Comparison of ENCODE assay signal across 18 mouse cellular contexts in genomic region chr3:101344246-101344645, GRCm38 (mm10). TPM values are rescaled to one million over a fixed set of nuclear protein-coding genes. Genes with fewer than 3 reads are reported as not detected.
DNase-seq lines count a peak whose midpoint lies in the region; ATAC-seq lines count a peak whose summit lies in the region.
"Had no signal": no experiment of that assay in that cellular context is flagged by ENCODE, and none has a peak within 500 bp of the region (broad histone marks: within the 10 kb centered on the region; RNA-seq: fewer than 3 reads in every experiment).

No protein-coding gene starts in this region.

- no peak overlapping the region for H3K4me2 ChIP-seq in embryonic facial prominence, embryonic 13.5 days
- no peak overlapping the region for H3K4me2 ChIP-seq in midbrain, embryonic 13.5 days (replicated peaks)
- no peak overlapping the region for H3K4me2 ChIP-seq in forebrain, embryonic 16.5 days (ENCODE audit: low read length)
- no peak overlapping the region for H3K4me2 ChIP-seq in midbrain, embryonic 16.5 days (ENCODE audit: low read length)
- H3K4me2 ChIP-seq: heart, embryonic 15.5 days; limb, embryonic 15.5 days had no signal

- WGBS in embryonic facial prominence, embryonic 13.5 days = 59% methylated on average over 3 of the region's 3 CpGs
- 86% methylated on average over 3 of the region's 3 CpGs for WGBS in embryonic facial prominence, embryonic 10.5 days
- WGBS in midbrain, embryonic 13.5 days = 64% methylated on average over 3 of the region's 3 CpGs
- WGBS in midbrain, embryonic 10.5 days = 97% methylated on average over 3 of the region's 3 CpGs
- WGBS in forebrain, embryonic 16.5 days = 33% methylated on average over 3 of the region's 3 CpGs
- 46% methylated on average over 3 of the region's 3 CpGs for WGBS in midbrain, embryonic 16.5 days

- ATAC-seq in embryonic facial prominence, embryonic 13.5 days (ENCODE audit: insufficient number of reproducible peaks, insufficient read depth, low FRiP score, low TSS enrichment, low read depth) = no peak
- ATAC-seq in midbrain, embryonic 13.5 days = peak; percentile 65
- peak; percentile 56 for ATAC-seq in forebrain, embryonic 16.5 days
- ATAC-seq in midbrain, embryonic 16.5 days = peak; percentile 57; the same call in 1 of the 2 replicates
- ATAC-seq: intestine, postnatal 0 days; lung, postnatal 0 days had no signal

- peaks cover 40% of the 10 kb centered on the region for H3K4me1 ChIP-seq in embryonic facial prominence, embryonic 13.5 days
- peaks cover 20% of the 10 kb centered on the region for H3K4me1 ChIP-seq in embryonic facial prominence, embryonic 10.5 days
- peaks cover 29% of the 10 kb centered on the region for H3K4me1 ChIP-seq in midbrain, embryonic 13.5 days (replicated peaks)
- H3K4me1 ChIP-seq in midbrain, embryonic 10.5 days = peaks cover 12% of the 10 kb centered on the region
- H3K4me1 ChIP-seq in forebrain, embryonic 16.5 days (replicated peaks; ENCODE audit: control insufficient read depth, insufficient read depth, low read length) = peaks cover 34% of the 10 kb centered on the region
- H3K4me1 ChIP-seq in midbrain, embryonic 16.5 days (ENCODE audit: control insufficient read depth, insufficient read depth, low read length) = peaks cover 20% of the 10 kb centered on the region

- H3K4me3 ChIP-seq in embryonic facial prominence, embryonic 13.5 days = no peak overlapping the region
- H3K4me3 ChIP-seq in embryonic facial prominence, embryonic 10.5 days = no peak overlapping the region
- H3K4me3 ChIP-seq in midbrain, embryonic 13.5 days (replicated peaks) = no peak overlapping the region
- no peak overlapping the region for H3K4me3 ChIP-seq in midbrain, embryonic 10.5 days
- H3K4me3 ChIP-seq in forebrain, embryonic 16.5 days (replicated peaks; ENCODE audit: low read length) = no peak overlapping the region
- H3K4me3 ChIP-seq in midbrain, embryonic 16.5 days (ENCODE audit: low read depth, low read length) = no peak overlapping the region
- H3K4me3 ChIP-seq: heart, adult 2 months; heart, embryonic 15.5 days; limb, embryonic 15.5 days had no signal

- H3K9me3 ChIP-seq in embryonic facial prominence, embryonic 13.5 days = no peaks in the 10 kb centered on the region
- H3K9me3 ChIP-seq in embryonic facial prominence, embryonic 10.5 days = 0 out of 2 replicates have a peak, but pooled peaks cover 5% of the 10 kb centered on the region
- no peaks in the 10 kb centered on the region for H3K9me3 ChIP-seq in midbrain, embryonic 13.5 days
- peaks cover 3% of the 10 kb centered on the region; the same call in 1 of the 2 replicates for H3K9me3 ChIP-seq in midbrain, embryonic 10.5 days (replicated peaks)
- H3K9me3 ChIP-seq in forebrain, embryonic 16.5 days (ENCODE audit: control insufficient read depth, low read length) = no peaks in the 10 kb centered on the region
- H3K9me3 ChIP-seq in midbrain, embryonic 16.5 days (replicated peaks; ENCODE audit: control insufficient read depth, low read length, poor library complexity, severe bottlenecking) = no peaks in the 10 kb centered on the region; the same call in 1 of the 2 replicates
- H3K9me3 ChIP-seq: heart, embryonic 15.5 days; limb, embryonic 15.5 days had no signal

- peak overlapping the region; percentile 8; the same call in 1 of the 2 replicates for H3K27ac ChIP-seq in embryonic facial prominence, embryonic 13.5 days
- H3K27ac ChIP-seq in embryonic facial prominence, embryonic 10.5 days (replicated peaks) = no peak overlapping the region
- peak overlapping the region; percentile 76 for H3K27ac ChIP-seq in midbrain, embryonic 13.5 days
- no peak overlapping the region for H3K27ac ChIP-seq in midbrain, embryonic 10.5 days (replicated peaks)
- peak overlapping the region; percentile 90 for H3K27ac ChIP-seq in forebrain, embryonic 16.5 days (ENCODE audit: low read length)
- H3K27ac ChIP-seq in midbrain, embryonic 16.5 days (ENCODE audit: low read length) = peak overlapping the region; percentile 75
- H3K27ac ChIP-seq: heart, adult 2 months; heart, embryonic 15.5 days; limb, embryonic 15.5 days; stomach, postnatal 0 days had no signal

- H3K36me3 ChIP-seq in embryonic facial prominence, embryonic 13.5 days = no peaks in the 10 kb centered on the region
- no peaks in the 10 kb centered on the region for H3K36me3 ChIP-seq in embryonic facial prominence, embryonic 10.5 days (replicated peaks)
- H3K36me3 ChIP-seq in midbrain, embryonic 13.5 days = no peaks in the 10 kb centered on the region
- H3K36me3 ChIP-seq in midbrain, embryonic 10.5 days = no peaks in the 10 kb centered on the region
- no peaks in the 10 kb centered on the region for H3K36me3 ChIP-seq in forebrain, embryonic 16.5 days (ENCODE audit: control insufficient read depth, insufficient read depth)
- no peaks in the 10 kb centered on the region for H3K36me3 ChIP-seq in midbrain, embryonic 16.5 days (ENCODE audit: control insufficient read depth, insufficient read depth, low read length)
- H3K36me3 ChIP-seq: heart, embryonic 15.5 days; limb, embryonic 15.5 days had no signal

- no peak overlapping the region for H3K9ac ChIP-seq in embryonic facial prominence, embryonic 13.5 days
- H3K9ac ChIP-seq in midbrain, embryonic 13.5 days (replicated peaks) = no peak overlapping the region
- H3K9ac ChIP-seq in forebrain, embryonic 16.5 days (replicated peaks; ENCODE audit: low read depth, low read length) = no peak overlapping the region
- H3K9ac ChIP-seq in midbrain, embryonic 16.5 days (ENCODE audit: low read depth, low read length) = no peak overlapping the region
- H3K9ac ChIP-seq: heart, embryonic 15.5 days; limb, embryonic 15.5 days had no signal

- no peaks in the 10 kb centered on the region for H3K27me3 ChIP-seq in embryonic facial prominence, embryonic 13.5 days
- 0 out of 2 replicates have a peak, but pooled peaks cover 4% of the 10 kb centered on the region for H3K27me3 ChIP-seq in embryonic facial prominence, embryonic 10.5 days (replicated peaks; ENCODE audit: low read depth, poor library complexity, severe bottlenecking)
- H3K27me3 ChIP-seq in midbrain, embryonic 13.5 days = no peaks in the 10 kb centered on the region
- H3K27me3 ChIP-seq in midbrain, embryonic 10.5 days (ENCODE audit: low read depth, poor library complexity, severe bottlenecking) = no peaks in the 10 kb centered on the region
- no peaks in the 10 kb centered on the region for H3K27me3 ChIP-seq in forebrain, embryonic 16.5 days (replicated peaks; ENCODE audit: control insufficient read depth, insufficient read depth, low read length)
- no peaks in the 10 kb centered on the region for H3K27me3 ChIP-seq in midbrain, embryonic 16.5 days (ENCODE audit: control insufficient read depth, insufficient read depth, low read depth, low read length)
- H3K27me3 ChIP-seq: heart, embryonic 15.5 days had no signal

- no peak for DNase-seq in embryonic facial prominence, embryonic 10.5 days (ENCODE audit: low spot score)
- no peak for DNase-seq in midbrain, embryonic 10.5 days (ENCODE audit: low spot score)
- DNase-seq in right cerebral cortex, postnatal 36 days (ENCODE audit: low spot score in 2 of 2) = no peak
- DNase-seq in lung, postnatal 14 days = no peak
- DNase-seq: adrenal gland, adult 8-10 months; cerebellum, adult 11-12 months; cerebellum, postnatal 25 days; gastrocnemius, postnatal 25 days; heart, adult 2 months had no signal

RNA-seq across cellular contexts. Expression of gene Igsf3, which starts 32.6 kb away (rescaled TPM):
- polyA plus RNA-seq in embryonic facial prominence, embryonic 13.5 days (2015; fragmentation: Nextera tagmentation; extraction: Ambion mirVana) = 95.5 and 104 TPM in 2 replicates
- polyA plus RNA-seq in embryonic facial prominence, embryonic 10.5 days (2016; fragmentation: Nextera tagmentation; extraction: Ambion mirVana) = 52.1 and 59.2 TPM in 2 replicates
- polyA plus RNA-seq in midbrain, embryonic 13.5 days (2015; fragmentation: Nextera tagmentation; extraction: Ambion mirVana) = 75.5 and 79.1 TPM in 2 replicates
- 22.7 and 29.7 TPM in 2 replicates for polyA plus RNA-seq in midbrain, embryonic 10.5 days (2016; fragmentation: Nextera tagmentation; extraction: Ambion mirVana)
- polyA plus RNA-seq in forebrain, embryonic 16.5 days (2015; fragmentation: Nextera tagmentation; extraction: Ambion mirVana) = 98.6 and 100 TPM in 2 replicates
- 93.6 and 100 TPM in 2 replicates for polyA plus RNA-seq in midbrain, embryonic 16.5 days (2015; fragmentation: Nextera tagmentation; extraction: Ambion mirVana)

RNA-seq across cellular contexts. Expression of gene Cd2, which starts 56.5 kb away (rescaled TPM):
- not detected in 2 replicates for polyA plus RNA-seq in embryonic facial prominence, embryonic 13.5 days (2015; fragmentation: Nextera tagmentation; extraction: Ambion mirVana)
- polyA plus RNA-seq in embryonic facial prominence, embryonic 10.5 days (2016; fragmentation: Nextera tagmentation; extraction: Ambion mirVana) = not detected in 2 replicates
- 0.13 TPM in 1 of 2 replicates, not detected in the other for polyA plus RNA-seq in midbrain, embryonic 13.5 days (2015; fragmentation: Nextera tagmentation; extraction: Ambion mirVana)
- polyA plus RNA-seq in midbrain, embryonic 10.5 days (2016; fragmentation: Nextera tagmentation; extraction: Ambion mirVana) = 0.10 TPM in 1 of 2 replicates, not detected in the other
- 0.37 and 0.57 TPM in 2 replicates for polyA plus RNA-seq in forebrain, embryonic 16.5 days (2015; fragmentation: Nextera tagmentation; extraction: Ambion mirVana)
- not detected in 2 replicates for polyA plus RNA-seq in midbrain, embryonic 16.5 days (2015; fragmentation: Nextera tagmentation; extraction: Ambion mirVana)
- polyA plus RNA-seq: intestine, postnatal 0 days; limb, embryonic 15.5 days; stomach, postnatal 0 days had no signal

Comparison
In these comparisons a context has a peak if more than half of its experiments do, and no peak if none do; other contexts are left out.
1. H3K27ac ChIP-seq: peak in embryonic facial prominence, embryonic 13.5 days (single experiment), midbrain, embryonic 13.5 days (single experiment), forebrain, embryonic 16.5 days (single experiment) and midbrain, embryonic 16.5 days (single experiment); none in embryonic facial prominence, embryonic 10.5 days (single experiment) and midbrain, embryonic 10.5 days (single experiment).